In genomic region chr5:62765459-62765783, GRCm38 (mm10) we compare ENCODE assay signal across 9 mouse cellular contexts. TPM values are rescaled to one million over a fixed set of nuclear protein-coding genes. Genes with fewer than 3 reads are reported as not detected.
DNase-seq lines count a peak whose midpoint lies in the region; ATAC-seq lines count a peak whose summit lies in the region.
"Had no signal": no experiment of that assay in that cellular context is flagged by ENCODE, and none has a peak within 500 bp of the region (broad histone marks: within the 10 kb centered on the region; RNA-seq: fewer than 3 reads in every experiment).

No protein-coding gene starts in this region.

- H3K4me2 ChIP-seq in heart, embryonic 13.5 days, result peak overlapping the region; percentile 84
- peak overlapping the region; percentile 88 for H3K4me2 ChIP-seq in hindbrain, embryonic 14.5 days (replicated peaks)

- peak overlapping the region; percentile 73 for H3K4me3 ChIP-seq in heart, embryonic 13.5 days
- H3K4me3 ChIP-seq in hindbrain, embryonic 14.5 days (replicated peaks; ENCODE audit: low read length), result peak overlapping the region; percentile 66

- H3K27ac ChIP-seq in heart, embryonic 13.5 days (replicated peaks), result no peak overlapping the region
- no peak overlapping the region for H3K27ac ChIP-seq in hindbrain, embryonic 14.5 days

- peaks cover 3% of the 10 kb centered on the region for H3K27me3 ChIP-seq in heart, embryonic 13.5 days (replicated peaks)
- H3K27me3 ChIP-seq in hindbrain, embryonic 14.5 days (ENCODE audit: control insufficient read depth, insufficient read depth, low read length), result no peaks in the 10 kb centered on the region

- ATAC-seq in heart, embryonic 13.5 days (ENCODE audit: extremely low read depth, insufficient number of reproducible peaks, low FRiP score, low TSS enrichment), result no peak
- ATAC-seq in activated CD4-positive, CD25-positive, alpha-beta regulatory T cell, adult 4 months, result peak; percentile 4
- peak; percentile 55 for ATAC-seq in hindbrain, embryonic 14.5 days (ENCODE audit: low FRiP score)
- ATAC-seq in megakaryocyte-erythroid progenitor cell, adult 5-6 weeks (replicated peaks; ENCODE audit: low FRiP score, low TSS enrichment, poor library complexity, severe bottlenecking), result peak; percentile 35

- peak overlapping the region; percentile 81 for H3K9ac ChIP-seq in heart, embryonic 13.5 days
- peak overlapping the region; percentile 74 for H3K9ac ChIP-seq in hindbrain, embryonic 14.5 days

- WGBS in heart, embryonic 13.5 days, result 16% methylated on average over 5 of the region's 5 CpGs
- 15% methylated on average over 5 of the region's 5 CpGs for WGBS in hindbrain, embryonic 14.5 days

- H3K4me1 ChIP-seq in heart, embryonic 13.5 days, result peaks cover 36% of the 10 kb centered on the region
- H3K4me1 ChIP-seq in hindbrain, embryonic 14.5 days (replicated peaks; ENCODE audit: control insufficient read depth, insufficient read depth, low read length), result no peaks in the 10 kb centered on the region

- DNase-seq in heart, adult 9 months (ENCODE audit: low spot score in 2 of 2), result no peak
- no peak for DNase-seq in hindbrain, embryonic 14.5 days (ENCODE audit: low spot score)
- no peak for DNase-seq in yolk sac, embryonic 10.5 days (ENCODE audit: low spot score)
- DNase-seq in frontal cortex, postnatal 10 days (ENCODE audit: low spot score in 2 of 2), result no peak
- no peak for DNase-seq in gastrocnemius, postnatal 25 days

- H3K9me3 ChIP-seq in heart, embryonic 13.5 days, result no peaks in the 10 kb centered on the region
- H3K9me3 ChIP-seq in hindbrain, embryonic 14.5 days (ENCODE audit: control insufficient read depth, low read length), result no peaks in the 10 kb centered on the region

- no peaks in the 10 kb centered on the region for H3K36me3 ChIP-seq in heart, embryonic 13.5 days
- no peaks in the 10 kb centered on the region for H3K36me3 ChIP-seq in hindbrain, embryonic 14.5 days (replicated peaks; ENCODE audit: control insufficient read depth, insufficient read depth)
- H3K36me3 ChIP-seq: G1E had no signal

RNA-seq across cellular contexts. Expression of gene Arap2, which starts 0.5 kb away (rescaled TPM):
- polyA plus RNA-seq in heart, embryonic 13.5 days (2015; fragmentation: Nextera tagmentation; extraction: Ambion mirVana), result 1.8 and 2.8 TPM in 2 replicates
- polyA plus RNA-seq in activated CD4-positive, CD25-positive, alpha-beta regulatory T cell, adult 4 months (2017; shearing (Covaris generic)), result 10 to 100 TPM; 19.5 to 27.0 TPM
- polyA plus RNA-seq in hindbrain, embryonic 14.5 days (2014; fragmentation: Nextera tagmentation; extraction: Ambion mirVana), result 6.4 and 8.7 TPM in 2 replicates
- 11.1 and 12.9 TPM in 2 replicates for total RNA-seq in megakaryocyte-erythroid progenitor cell, adult 5-6 weeks (2014; fragmentation: Nextera tagmentation)
- total RNA-seq in megakaryocyte-erythroid progenitor cell, adult 5-6 weeks (2017), result 5.6 and 9.5 TPM in 2 replicates
- total RNA-seq in gastrocnemius, postnatal 25 days (2021), result under 1 TPM; 0.91 to 1.00 TPM
- polyA plus RNA-seq: G1E had no signal

RNA-seq across cellular contexts. Expression of gene Dthd1, which starts 48.2 kb away (rescaled TPM):
- polyA plus RNA-seq in heart, embryonic 13.5 days (2015; fragmentation: Nextera tagmentation; extraction: Ambion mirVana), result 0.14 TPM in 1 of 2 replicates, not detected in the other
- polyA plus RNA-seq in activated CD4-positive, CD25-positive, alpha-beta regulatory T cell, adult 4 months (2017; shearing (Covaris generic)), result not detected
- polyA plus RNA-seq in hindbrain, embryonic 14.5 days (2014; fragmentation: Nextera tagmentation; extraction: Ambion mirVana), result not detected in 2 replicates
- total RNA-seq in megakaryocyte-erythroid progenitor cell, adult 5-6 weeks (2014; fragmentation: Nextera tagmentation), result not detected in 2 replicates
- total RNA-seq in megakaryocyte-erythroid progenitor cell, adult 5-6 weeks (2017), result not detected in 2 replicates
- not detected for total RNA-seq in gastrocnemius, postnatal 25 days (2021)
- polyA plus RNA-seq: G1E had no signal
